Mouse (Mus musculus) heart, adult 2 months (tissue): ENCODE results near the gene Ccdc91. TPM values are rescaled to one million over a fixed set of nuclear protein-coding genes. Genes with fewer than 3 reads are reported as not detected.

ENCODE experiments used
- DNase-seq, 2 experiments: peaks; one replicate each; pipeline ENCODE4 v3.0.0; 2021
- H3K27ac ChIP-seq: fragments of 200-600 bp; 2 replicates; pipeline ENCODE4 v1.8.1; 2022
- H3K27me3 ChIP-seq: fragments of 200-500 bp; 2 replicates; pipeline ENCODE4 v1.6.1; 2012; ENCODE audit warnings: mild to moderate bottlenecking, low read length, inconsistent platforms, mixed read lengths; ENCODE audit not compliant: control insufficient read depth, insufficient read depth
- H3K36me3 ChIP-seq: fragments of 200-500 bp; 2 replicates; pipeline ENCODE4 v1.6.1; 2012; ENCODE audit warnings: low read length, inconsistent platforms; ENCODE audit not compliant: control insufficient read depth, insufficient read depth
- H3K4me1 ChIP-seq: fragments of 200-500 bp; 2 replicates; pipeline ENCODE4 v1.6.1; 2011; ENCODE audit warnings: low read length; ENCODE audit not compliant: control insufficient read depth, insufficient read depth
- H3K4me3 ChIP-seq: fragments of 200-600 bp; 2 replicates; pipeline ENCODE4 v1.8.1; 2022
- H3K79me2 ChIP-seq: fragments of 200-500 bp; replicated peaks from 2 replicates; pipeline ENCODE4 v1.6.1; 2012; ENCODE audit warnings: mild to moderate bottlenecking, inconsistent platforms, low read length, moderate library complexity, mixed read lengths; ENCODE audit not compliant: control insufficient read depth, insufficient read depth
- H3K9ac ChIP-seq: fragments of 200-500 bp; 2 replicates; pipeline ENCODE4 v1.6.1; 2012; ENCODE audit warnings: low read depth, mild to moderate bottlenecking, control low read depth, inconsistent platforms, low read length, mixed read lengths
- CTCF ChIP-seq: fragments of 200-600 bp; IDR thresholded peaks from 2 replicates; pipeline ENCODE4 v1.8.1; 2022; ENCODE audit warnings: antibody characterized with exemption, mild to moderate bottlenecking, moderate library complexity
- EP300 ChIP-seq: fragments of 200-500 bp; IDR thresholded peaks from 2 replicates; pipeline ENCODE4 v1.6.1; 2011; ENCODE audit warnings: low read depth, low read length, control low read depth; ENCODE audit not compliant: insufficient read depth
- POLR2A ChIP-seq: fragments of 200-500 bp; IDR thresholded peaks from 2 replicates; pipeline ENCODE4 v1.6.1; 2011; ENCODE audit warnings: mild to moderate bottlenecking, low read depth, low read length, control low read depth; ENCODE audit not compliant: insufficient read depth
- WGBS: fragments of 180-500 bp; shearing (Covaris S2); methylation state at CpG from one replicate; pipeline ENCODE4 v1.1.7; 2018; 5-methylcytosine and 5-hydroxymethylcytosine counted together
- intact Hi-C: fragments of 180-260 bp; cut with DNase I; formaldehyde crosslinking; loops from one replicate; pipeline ENCODE4 v1.15.1; 2025
- polyA plus RNA-seq: library from polyadenylated mRNA; depleted of rRNA; stranded (reverse); fragments of >200 nt; gene quantifications from 2 replicates; pipeline ENCODE4 v1.2.3, GENCODE M21; 2012
- total RNA-seq, 2 experiments: library from RNA; stranded (reverse); gene quantifications; 2 replicates each; pipeline ENCODE4 v1.2.3; 2021

Ccdc91 gene
- total and polyA plus RNA-seq, 3 experiments: 16.2 to 27.7 (median 27.2) TPM

DNA sequence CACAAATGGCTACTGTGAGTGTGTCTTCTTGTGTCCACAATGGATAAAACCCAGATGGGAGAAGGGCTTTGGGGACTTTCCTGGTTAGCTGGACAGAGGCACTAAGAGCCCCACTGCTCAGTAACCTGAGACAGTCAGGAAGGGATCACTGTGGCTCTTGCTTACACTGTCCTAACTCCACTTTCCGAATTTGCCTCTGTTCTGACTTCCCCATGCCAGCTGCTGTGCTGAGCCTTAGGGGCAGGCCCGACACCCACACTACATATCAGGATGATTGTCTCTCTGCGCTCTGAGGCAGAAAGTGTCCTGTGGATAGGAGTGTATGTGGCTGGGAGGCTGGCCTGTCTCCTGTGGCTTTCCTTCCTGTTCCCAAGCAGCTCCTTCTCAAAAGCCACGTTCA is 97.5 kb downstream of the Ccdc91 start:
- H3K4me3 ChIP-seq: no peak overlapping the region
- H3K9ac ChIP-seq: no peak overlapping the region
- TF ChIP-seq EP300 (no peak), POLR2A (no peak), CTCF (no peak)
- no peaks in the 10 kb centered on the region for H3K27me3 ChIP-seq
- intact Hi-C loops: no loop called here
- DNase-seq: no peak
- no peak overlapping the region for H3K27ac ChIP-seq
- no peaks in the 10 kb centered on the region; the same call in 1 of the 2 replicates for H3K4me1 ChIP-seq
- WGBS: 52% methylated on average over 4 of the region's 4 CpGs
- H3K36me3 ChIP-seq: no peaks in the 10 kb centered on the region
- H3K79me2 ChIP-seq: no peaks in the 10 kb centered on the region

DNA sequence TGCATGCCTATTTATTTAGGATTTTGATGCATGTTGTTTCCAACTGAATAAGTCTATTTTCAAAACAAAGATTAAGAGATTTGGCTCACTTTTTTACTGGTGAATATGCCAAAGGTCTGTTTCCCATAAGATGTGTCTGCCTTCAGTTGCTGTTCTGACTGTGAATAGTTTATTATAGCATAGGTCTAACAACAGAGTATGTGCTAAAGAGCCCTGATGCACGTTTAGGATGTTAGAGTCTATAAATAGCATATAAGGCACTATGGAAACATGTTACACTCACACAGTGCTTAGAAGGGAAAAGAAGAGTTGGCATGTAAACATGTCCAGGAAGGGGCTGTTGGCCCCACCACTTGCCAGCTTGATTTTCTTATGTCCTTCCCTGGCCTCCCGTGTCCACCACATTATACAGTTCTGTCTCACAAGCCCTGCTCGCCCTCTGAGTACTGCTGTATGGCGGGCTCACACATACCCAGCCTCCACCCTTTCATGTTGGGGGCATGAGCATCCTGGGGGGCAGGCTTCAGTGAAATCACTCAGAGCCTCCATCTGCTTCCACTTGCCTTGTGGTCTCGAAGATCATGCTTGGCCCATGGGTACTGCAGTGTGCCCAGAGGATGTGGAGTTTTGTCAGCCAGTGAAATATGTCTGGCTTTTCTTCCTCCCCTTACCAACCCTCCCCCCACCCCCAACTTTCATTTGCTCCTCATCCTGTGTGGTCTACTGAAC is 99.0 kb downstream of the Ccdc91 start:
- Histone ChIP-seq H3K4me3 (no peak overlapping the region), H3K9ac (no peak overlapping the region), H3K4me1 (no peaks in the 10 kb centered on the region; the same call in 1 of the 2 replicates), H3K27ac (no peak overlapping the region), H3K27me3 (no peaks in the 10 kb centered on the region), H3K36me3 (no peaks in the 10 kb centered on the region), H3K79me2 (no peaks in the 10 kb centered on the region)
- DNase-seq: no peak
- 74% methylated on average over 5 of the region's 5 CpGs for WGBS
- intact Hi-C loops: no loop called here
- no peak for TF ChIP-seq EP300
- TF ChIP-seq POLR2A: no peak
- TF ChIP-seq CTCF: no peak

DNA sequence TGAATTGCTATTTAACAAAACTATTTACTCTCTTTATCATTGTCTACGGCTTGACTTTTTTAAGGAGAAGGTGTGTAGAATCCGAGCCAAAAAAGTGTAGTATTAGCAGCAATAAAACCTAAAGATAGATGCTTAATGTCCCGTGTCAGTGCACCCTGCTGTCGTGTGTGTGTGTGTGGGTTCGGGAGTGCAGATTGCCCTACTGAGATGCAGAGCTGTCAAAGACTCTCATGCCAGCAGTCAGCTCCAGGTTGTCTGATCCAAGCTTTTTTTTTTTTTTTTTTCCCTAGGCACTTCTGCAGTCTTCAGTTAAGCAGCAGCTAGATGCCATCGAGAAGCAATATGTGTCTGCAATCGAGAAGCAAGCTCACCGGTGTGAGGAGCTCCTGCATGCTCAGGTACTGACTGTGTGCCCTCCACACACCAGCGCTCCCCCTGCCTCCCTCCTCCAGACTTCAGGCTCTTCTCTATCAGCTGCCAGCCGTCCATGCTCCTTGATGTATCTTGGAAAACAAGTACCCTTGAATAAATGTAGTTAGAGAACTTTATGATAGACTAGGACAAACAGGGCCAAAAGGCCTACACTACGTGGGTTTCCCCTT is 99.7 kb downstream of the Ccdc91 start:
- H3K4me1 ChIP-seq: no peaks in the 10 kb centered on the region
- no peaks in the 10 kb centered on the region for H3K27me3 ChIP-seq
- H3K9ac ChIP-seq: no peak overlapping the region
- H3K79me2 ChIP-seq: no peaks in the 10 kb centered on the region
- TF ChIP-seq CTCF: no peak
- no peak for TF ChIP-seq POLR2A
- TF ChIP-seq EP300: no peak
- no peak for DNase-seq
- H3K36me3 ChIP-seq: no peaks in the 10 kb centered on the region
- intact Hi-C loops: no loop called here
- 79% methylated on average over 11 of the region's 11 CpGs for WGBS
- H3K27ac ChIP-seq: no peak overlapping the region
- no peak overlapping the region for H3K4me3 ChIP-seq

DNA sequence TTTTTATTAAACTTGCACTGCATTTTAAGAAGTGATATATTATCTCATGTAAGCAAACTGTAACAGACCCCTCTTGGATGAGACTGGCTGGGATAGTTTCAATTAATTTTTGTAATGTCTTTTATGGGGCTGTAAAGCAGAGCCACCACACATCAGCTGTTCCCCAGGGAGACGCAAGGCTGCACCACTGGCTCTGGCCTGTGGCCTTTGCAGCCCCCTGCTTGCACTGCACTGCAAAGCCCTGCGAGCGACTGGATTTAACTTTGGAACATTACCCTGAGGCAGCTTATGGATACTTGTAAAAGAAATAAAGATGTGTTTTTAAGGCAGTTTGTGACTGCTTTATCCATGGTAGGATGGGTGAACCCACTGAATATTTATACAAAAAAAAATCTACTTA is 112.0 kb downstream of the Ccdc91 start:
- DNase-seq: no peak
- no peaks in the 10 kb centered on the region for H3K27me3 ChIP-seq
- no peaks in the 10 kb centered on the region for H3K4me1 ChIP-seq
- WGBS: 91% methylated on average over 3 of the region's 3 CpGs
- no peak overlapping the region for H3K9ac ChIP-seq
- intact Hi-C loops: no loop called here
- TF ChIP-seq POLR2A (no peak), CTCF (no peak), EP300 (no peak)
- no peak overlapping the region for H3K4me3 ChIP-seq
- H3K79me2 ChIP-seq: no peaks in the 10 kb centered on the region
- no peaks in the 10 kb centered on the region for H3K36me3 ChIP-seq
- H3K27ac ChIP-seq: no peak overlapping the region

DNA sequence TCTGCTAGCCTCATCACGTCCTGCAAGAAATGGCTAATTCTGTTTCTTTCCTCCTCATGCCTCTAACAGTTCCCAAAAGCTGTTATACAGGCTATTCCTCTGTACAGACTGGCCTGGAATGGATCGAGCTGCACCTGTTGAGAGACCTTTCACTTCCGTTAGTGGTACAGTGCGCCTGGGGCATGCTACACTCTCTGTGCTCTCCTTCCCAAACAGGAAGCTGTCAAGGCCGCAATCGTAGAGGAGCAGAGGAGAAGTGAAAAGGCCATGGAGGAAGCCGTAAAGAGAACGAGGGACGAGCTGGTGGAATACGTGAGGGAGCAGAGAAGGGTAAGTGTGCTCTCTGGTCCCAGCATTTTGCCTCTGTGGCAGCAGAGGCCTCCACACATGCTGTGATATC is 131.0 kb downstream of the Ccdc91 start:
- Histone ChIP-seq H3K4me3 (no peak overlapping the region), H3K4me1 (no peaks in the 10 kb centered on the region), H3K79me2 (no peaks in the 10 kb centered on the region), H3K27ac (no peak overlapping the region), H3K36me3 (no peaks in the 10 kb centered on the region), H3K27me3 (no peaks in the 10 kb centered on the region), H3K9ac (no peak overlapping the region)
- WGBS: 61% methylated on average over 10 of the region's 10 CpGs
- TF ChIP-seq CTCF (no peak), POLR2A (no peak), EP300 (no peak)
- DNase-seq: no peak
- intact Hi-C loops: no loop called here

DNA sequence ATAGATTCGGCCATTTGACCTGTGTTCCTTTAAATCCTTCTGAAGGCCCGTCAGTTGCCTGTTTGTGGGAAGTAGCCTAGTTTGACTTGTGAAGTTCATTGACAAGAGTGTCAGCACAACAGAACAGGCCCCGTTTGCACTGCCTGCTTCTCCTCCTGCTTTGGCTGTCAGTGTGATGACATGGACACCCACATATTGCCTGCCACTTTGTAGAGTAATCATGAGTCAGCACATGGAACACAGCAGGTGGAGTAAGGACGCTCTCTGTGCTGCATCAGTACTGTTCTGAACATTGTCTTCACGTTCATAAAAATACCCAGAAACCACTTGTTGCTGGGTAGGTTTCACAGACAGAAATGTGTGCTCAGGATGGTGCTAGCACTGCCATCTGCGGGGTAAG is 132.0 kb downstream of the Ccdc91 start:
- Histone ChIP-seq H3K27me3 (no peaks in the 10 kb centered on the region), H3K9ac (no peak overlapping the region), H3K79me2 (no peaks in the 10 kb centered on the region), H3K27ac (no peak overlapping the region), H3K4me1 (no peaks in the 10 kb centered on the region), H3K4me3 (no peak overlapping the region), H3K36me3 (no peaks in the 10 kb centered on the region)
- no peak for DNase-seq
- 69% methylated on average over 6 of the region's 6 CpGs for WGBS
- TF ChIP-seq POLR2A: no peak
- TF ChIP-seq EP300: no peak
- TF ChIP-seq CTCF: no peak
- intact Hi-C loops: no loop called here
